Mouse (Mus musculus): ENCODE measurements around the gene Chd2. TPM values are rescaled to one million over a fixed set of nuclear protein-coding genes. Genes with fewer than 3 reads are reported as not detected.

Chd2 gene
- polyA plus RNA-seq, 1 experiment: 88.1 TPM

DNA sequence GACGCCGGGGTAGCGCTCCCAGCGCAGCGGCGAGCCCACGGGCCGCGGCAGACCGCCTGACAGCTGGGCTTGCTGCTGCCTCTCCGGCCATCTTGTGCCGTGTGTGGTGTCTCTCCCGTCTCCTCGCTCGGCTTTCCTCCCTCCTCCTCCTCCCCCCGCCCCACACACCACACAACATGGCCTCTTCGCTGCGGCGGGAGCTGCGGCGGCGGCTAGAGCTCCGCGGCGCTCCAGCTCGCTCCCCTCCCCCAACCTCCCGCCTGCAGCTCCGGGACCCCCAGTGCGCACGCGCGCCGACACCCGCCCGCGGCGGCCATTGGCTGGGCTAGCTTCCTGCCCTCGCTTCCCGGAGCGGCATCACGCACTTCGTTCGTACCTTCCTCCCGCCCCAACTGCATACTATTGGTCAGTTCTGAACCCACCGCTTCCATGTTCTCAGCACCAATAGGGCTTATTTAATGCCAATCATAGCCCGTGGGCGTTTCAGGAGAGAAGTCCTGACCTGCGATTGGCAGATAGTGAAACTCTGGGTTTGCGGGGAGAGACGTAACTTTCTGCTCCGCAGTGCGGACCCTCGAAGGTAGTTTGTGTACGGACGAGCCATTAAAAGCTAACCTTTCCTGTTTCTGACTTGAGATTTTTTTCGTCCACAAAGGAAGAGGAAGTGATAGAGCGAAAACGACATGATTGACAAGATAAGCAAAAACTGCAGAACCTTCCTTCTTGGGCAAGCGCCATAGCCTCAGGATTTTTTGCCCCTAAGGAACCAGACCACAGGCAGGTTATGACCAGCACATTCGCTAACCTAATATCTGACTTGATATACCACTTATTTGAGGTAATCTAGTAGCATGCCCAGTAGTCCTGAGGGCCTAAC lies 16.9 kb upstream of the Chd2 start:
- H3K27ac ChIP-seq (ENCODE audit: control insufficient read depth, insufficient read depth, low read length): peak overlapping the region; percentile 87
- no peaks in the 10 kb centered on the region; the same call in 1 of the 2 replicates for H3K36me3 ChIP-seq (ENCODE audit: control insufficient read depth, insufficient read depth, low read length)
- peak; percentile 97 for TF ChIP-seq POLR2A (IDR thresholded peaks at IDR 0.05; ENCODE audit: control insufficient read depth, extremely low read depth, insufficient read depth, low read length, poor library complexity)
- TF ChIP-seq CTCF (IDR thresholded peaks at IDR 0.05; ENCODE audit: borderline replicate concordance, control insufficient read depth, extremely low read depth, insufficient read depth, low read length, poor library complexity): peak; percentile 60; the same call in 1 of the 2 replicates
- H3K4me1 ChIP-seq (replicated peaks; ENCODE audit: control insufficient read depth, insufficient read depth, low read length): peaks cover 3% of the 10 kb centered on the region; the same call in 1 of the 2 replicates
- H3K27me3 ChIP-seq (ENCODE audit: control insufficient read depth, insufficient read depth, low read length): no peaks in the 10 kb centered on the region
- under 1% methylated on average over 60 of the region's 60 CpGs for WGBS
- H3K4me3 ChIP-seq (ENCODE audit: control insufficient read depth, insufficient read depth, low read length): peak overlapping the region; percentile 87
- DNase-seq: peak; percentile 99

DNA sequence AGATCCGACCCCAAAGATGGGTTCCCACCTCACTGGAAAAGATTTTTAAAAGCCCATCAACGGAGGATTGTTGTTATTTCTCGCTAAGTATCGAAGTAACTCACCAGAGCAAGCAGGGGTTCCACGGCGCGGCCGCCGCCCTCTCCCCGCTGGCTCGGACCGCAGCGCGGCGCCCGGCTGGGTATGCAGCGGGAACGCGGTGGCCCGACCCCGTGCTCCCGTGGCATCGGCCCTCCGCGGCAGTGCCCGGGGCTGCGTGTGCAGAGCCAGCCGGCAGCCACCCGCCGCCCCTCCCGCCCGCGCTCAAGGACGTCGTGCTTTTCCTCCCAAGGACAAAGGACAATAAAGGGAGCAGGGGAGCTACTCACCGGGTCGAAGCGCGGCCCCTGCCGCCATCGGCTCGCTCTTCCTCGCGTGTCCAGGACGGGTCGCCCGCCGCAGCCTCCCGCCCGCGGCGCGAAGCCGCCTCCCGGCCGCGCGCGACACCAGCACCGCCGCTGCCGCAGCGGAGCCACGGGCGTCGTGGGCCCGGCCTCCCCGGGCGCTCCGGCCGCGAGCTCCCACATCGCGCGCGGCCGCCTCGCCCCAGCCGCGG lies 16.1 kb upstream of the Chd2 start:
- H3K36me3 ChIP-seq (ENCODE audit: control insufficient read depth, insufficient read depth, low read length): peaks cover 5% of the 10 kb centered on the region
- H3K27ac ChIP-seq (ENCODE audit: control insufficient read depth, insufficient read depth, low read length): peak overlapping the region; percentile 87
- H3K27me3 ChIP-seq (ENCODE audit: control insufficient read depth, insufficient read depth, low read length): no peaks in the 10 kb centered on the region
- no peak for TF ChIP-seq POLR2A (IDR thresholded peaks at IDR 0.05; ENCODE audit: control insufficient read depth, extremely low read depth, insufficient read depth, low read length, poor library complexity)
- TF ChIP-seq CTCF (IDR thresholded peaks at IDR 0.05; ENCODE audit: borderline replicate concordance, control insufficient read depth, extremely low read depth, insufficient read depth, low read length, poor library complexity): no peak
- H3K4me1 ChIP-seq (replicated peaks; ENCODE audit: control insufficient read depth, insufficient read depth, low read length): peaks cover 3% of the 10 kb centered on the region; the same call in 1 of the 2 replicates
- peak overlapping the region; percentile 87 for H3K4me3 ChIP-seq (ENCODE audit: control insufficient read depth, insufficient read depth, low read length)
- DNase-seq: peak; percentile 51
- under 1% methylated on average over 80 of the region's 80 CpGs for WGBS

DNA sequence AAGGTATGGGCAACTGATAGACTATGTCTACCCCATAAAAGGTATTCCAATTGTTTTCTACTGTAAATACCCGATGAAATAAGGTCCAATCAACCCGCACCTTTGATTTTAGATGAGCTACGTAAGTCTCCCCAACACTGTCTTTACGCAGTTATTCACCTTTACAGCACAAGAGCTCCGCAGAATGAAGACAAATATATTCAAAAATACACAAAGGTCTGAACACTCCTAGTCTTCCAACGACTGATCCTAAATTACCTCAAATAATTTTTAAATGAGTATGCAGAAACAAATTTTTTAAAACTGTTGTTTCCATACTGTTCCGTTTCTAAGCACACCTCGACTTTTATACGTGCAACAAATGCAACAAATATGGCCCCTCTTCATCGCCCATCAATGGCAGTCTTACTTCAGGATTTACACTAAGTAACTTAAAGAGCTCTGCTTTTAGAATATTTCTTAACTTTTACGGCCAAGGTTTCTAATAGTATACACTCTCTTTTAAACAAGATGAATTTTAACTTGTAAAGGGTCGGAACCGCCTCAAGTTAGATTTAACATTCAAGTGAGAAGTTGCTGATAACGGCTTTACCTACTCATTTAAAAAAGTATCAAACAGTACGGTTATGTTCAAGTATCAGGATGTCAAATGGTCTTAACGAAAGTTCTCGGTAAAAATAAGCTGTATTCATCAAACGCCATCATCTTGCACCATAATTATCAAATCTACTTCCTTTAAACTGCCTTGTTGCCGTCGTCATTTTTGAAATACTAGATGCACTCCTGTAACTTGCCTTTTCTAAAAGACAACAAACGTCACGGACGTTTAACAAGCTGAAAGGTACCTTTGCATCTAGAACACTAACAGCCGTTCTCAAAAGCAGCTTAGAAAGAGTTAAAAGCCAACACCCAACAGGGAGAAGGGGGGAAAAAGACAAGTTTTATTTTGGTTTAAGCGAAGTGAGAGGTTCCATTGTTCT lies 15.3 kb upstream of the Chd2 start:
- WGBS: under 1% methylated on average over 25 of the region's 25 CpGs
- peak overlapping the region; percentile 87 for H3K27ac ChIP-seq (ENCODE audit: control insufficient read depth, insufficient read depth, low read length)
- H3K36me3 ChIP-seq (ENCODE audit: control insufficient read depth, insufficient read depth, low read length): peaks cover 13% of the 10 kb centered on the region
- DNase-seq: peak; percentile 1
- H3K4me3 ChIP-seq (ENCODE audit: control insufficient read depth, insufficient read depth, low read length): peak overlapping the region; percentile 87
- H3K4me1 ChIP-seq (replicated peaks; ENCODE audit: control insufficient read depth, insufficient read depth, low read length): peaks cover 5% of the 10 kb centered on the region
- TF ChIP-seq POLR2A (IDR thresholded peaks at IDR 0.05; ENCODE audit: control insufficient read depth, extremely low read depth, insufficient read depth, low read length, poor library complexity): no peak
- no peaks in the 10 kb centered on the region for H3K27me3 ChIP-seq (ENCODE audit: control insufficient read depth, insufficient read depth, low read length)

DNA sequence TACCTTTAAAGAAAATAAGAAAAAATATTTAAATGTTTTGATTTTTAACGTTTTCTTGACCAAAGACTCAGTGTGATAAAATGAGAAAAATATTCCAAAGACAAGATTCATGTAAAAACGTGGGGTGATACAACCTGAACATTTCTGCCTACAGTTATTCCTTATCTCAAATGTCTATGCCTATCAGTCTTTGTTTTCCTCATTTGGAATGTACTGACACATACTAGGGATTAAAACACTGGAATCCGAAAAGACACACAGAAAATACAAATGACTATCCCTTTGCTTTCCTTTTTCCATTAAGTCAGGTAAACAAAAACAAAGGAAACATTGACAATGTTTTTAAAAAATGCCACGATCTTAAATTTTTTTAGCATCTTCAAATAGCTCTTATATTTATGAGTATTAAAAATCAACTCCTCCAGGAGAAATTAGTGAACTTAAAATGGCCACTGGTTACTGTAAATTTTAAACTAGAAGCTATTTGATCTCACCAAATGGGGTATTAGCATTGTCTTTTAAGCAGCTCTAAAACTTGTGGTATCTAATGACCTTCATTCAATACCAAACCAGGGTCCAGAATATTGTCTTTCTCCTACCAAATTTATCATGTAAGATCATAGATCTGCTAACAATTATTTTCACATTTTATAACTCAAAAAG lies 14.4 kb upstream of the Chd2 start:
- Histone ChIP-seq H3K36me3 (ENCODE audit: control insufficient read depth, insufficient read depth, low read length) (peaks cover 22% of the 10 kb centered on the region), H3K4me1 (replicated peaks; ENCODE audit: control insufficient read depth, insufficient read depth, low read length) (peaks cover 5% of the 10 kb centered on the region), H3K4me3 (ENCODE audit: control insufficient read depth, insufficient read depth, low read length) (no peak overlapping the region), H3K27me3 (ENCODE audit: control insufficient read depth, insufficient read depth, low read length) (no peaks in the 10 kb centered on the region), H3K27ac (ENCODE audit: control insufficient read depth, insufficient read depth, low read length) (no peak overlapping the region)
- TF ChIP-seq CTCF (IDR thresholded peaks at IDR 0.05; ENCODE audit: borderline replicate concordance, control insufficient read depth, extremely low read depth, insufficient read depth, low read length, poor library complexity) (no peak), POLR2A (IDR thresholded peaks at IDR 0.05; ENCODE audit: control insufficient read depth, extremely low read depth, insufficient read depth, low read length, poor library complexity) (no peak)
- no peak for DNase-seq
- WGBS: 2% methylated on average over 4 of the region's 4 CpGs

DNA sequence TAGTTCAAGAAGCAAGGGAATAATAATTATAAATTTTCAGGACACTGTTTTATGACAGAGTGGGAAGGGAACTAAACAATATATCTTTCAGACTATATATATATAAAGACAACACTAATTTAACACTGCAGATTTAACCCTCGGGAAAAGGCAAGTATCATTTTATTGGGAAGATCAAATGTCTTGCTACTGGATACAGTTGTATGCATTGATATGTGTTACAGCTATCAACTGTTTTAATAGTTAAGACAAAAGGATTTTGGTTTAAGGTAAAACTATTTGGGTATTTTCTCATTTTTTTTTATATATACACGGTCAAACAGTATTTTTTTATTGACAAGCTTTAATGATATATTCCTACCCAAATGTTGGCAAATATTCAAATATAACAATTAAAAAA lies 13.2 kb upstream of the Chd2 start:
- 51% methylated on average over 2 of the region's 2 CpGs for WGBS
- TF ChIP-seq CTCF (IDR thresholded peaks at IDR 0.05; ENCODE audit: borderline replicate concordance, control insufficient read depth, extremely low read depth, insufficient read depth, low read length, poor library complexity): no peak
- TF ChIP-seq POLR2A (IDR thresholded peaks at IDR 0.05; ENCODE audit: control insufficient read depth, extremely low read depth, insufficient read depth, low read length, poor library complexity): no peak
- Histone ChIP-seq H3K4me3 (ENCODE audit: control insufficient read depth, insufficient read depth, low read length) (no peak overlapping the region), H3K4me1 (replicated peaks; ENCODE audit: control insufficient read depth, insufficient read depth, low read length) (peaks cover 8% of the 10 kb centered on the region), H3K27ac (ENCODE audit: control insufficient read depth, insufficient read depth, low read length) (no peak overlapping the region), H3K27me3 (ENCODE audit: control insufficient read depth, insufficient read depth, low read length) (no peaks in the 10 kb centered on the region), H3K36me3 (ENCODE audit: control insufficient read depth, insufficient read depth, low read length) (peaks cover 32% of the 10 kb centered on the region)
- DNase-seq: no peak
